Mouse (Mus musculus): Measurements from ENCODE around the gene Snx21.

DNA sequence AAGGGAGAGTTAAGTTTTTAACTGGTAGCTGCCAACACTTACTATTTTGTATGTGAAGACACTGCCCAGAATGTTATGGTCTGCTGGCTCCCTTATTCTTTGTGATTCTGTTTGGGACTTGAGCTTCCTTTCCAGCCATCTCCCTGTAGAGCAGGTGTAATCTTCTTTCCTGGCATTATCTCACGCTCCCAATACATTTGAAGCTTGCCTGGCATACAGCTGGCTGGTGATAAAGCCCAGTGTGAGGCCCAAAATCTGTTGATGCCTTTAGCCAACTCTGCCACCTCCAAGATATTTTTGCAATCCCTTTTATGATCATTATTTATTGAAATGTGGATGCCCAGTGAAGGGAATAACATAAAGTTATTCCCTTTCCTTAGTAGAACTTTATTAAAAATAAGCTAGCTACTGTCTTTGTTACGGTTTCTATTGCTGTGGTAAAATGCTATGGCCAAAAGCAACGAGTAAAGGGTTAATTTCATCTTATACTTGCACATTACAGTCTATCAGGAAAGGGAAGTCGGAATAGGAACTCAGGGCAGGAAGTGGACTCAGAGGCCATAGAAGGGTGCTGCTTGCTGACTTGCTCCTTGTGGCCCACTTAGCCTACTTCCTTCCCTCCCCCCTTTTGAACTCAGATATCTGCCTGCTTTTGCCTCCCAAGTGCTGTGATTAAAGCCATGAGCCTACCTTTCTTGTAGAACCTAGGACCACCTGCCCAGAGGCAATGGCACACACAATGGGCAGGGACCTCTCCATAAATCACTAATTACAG, 25.4 kb upstream of the Snx21 start:
- TF ChIP-seq MAX (IDR thresholded peaks at IDR 0.05; ENCODE audit: low read depth) (no peak), POLR2AphosphoS2 (IDR thresholded peaks at IDR 0.05; ENCODE audit: insufficient read length, low read depth) (no peak), POLR2A (IDR thresholded peaks at IDR 0.05; ENCODE audit: insufficient read length, low read depth) (no peak), TCF3 (IDR thresholded peaks at IDR 0.05; ENCODE audit: insufficient read length, low read depth) (no peak), USF1 (IDR thresholded peaks at IDR 0.05; ENCODE audit: low read depth) (no peak), MYOD1 (IDR thresholded peaks at IDR 0.05; ENCODE audit: control insufficient read depth in 1 of 3, insufficient read length in 2 of 3, low read depth in 2 of 3) (no peak), CEBPB (IDR thresholded peaks at IDR 0.05; ENCODE audit: insufficient read depth, poor library complexity, severe bottlenecking) (no peak), REST (IDR thresholded peaks at IDR 0.05; ENCODE audit: insufficient read depth, insufficient read length) (no peak), E2F4 (IDR thresholded peaks at IDR 0.05; ENCODE audit: insufficient read depth) (no peak)

Data from myocyte (in vitro differentiated cells).